ENCODE assay signal across 7 mouse cellular contexts in genomic region chr14:101654526-101654909, GRCm38 (mm10). TPM values are rescaled to one million over a fixed set of nuclear protein-coding genes. Genes with fewer than 3 reads are reported as not detected.
DNase-seq lines count a peak whose midpoint lies in the region; ATAC-seq and TF ChIP-seq lines count a peak whose summit lies in the region.

No protein-coding gene starts in this region.

- 2% methylated on average over 10 of the region's 10 CpGs for WGBS in embryonic facial prominence, embryonic 12.5 days
- WGBS in intestine, postnatal 0 days = 0% methylated on average over 10 of the region's 10 CpGs
- WGBS in midbrain, embryonic 15.5 days = 1% methylated on average over 10 of the region's 10 CpGs

- no peaks in the 10 kb centered on the region for H3K27me3 ChIP-seq in embryonic facial prominence, embryonic 12.5 days
- no peaks in the 10 kb centered on the region for H3K27me3 ChIP-seq in intestine, postnatal 0 days (replicated peaks; ENCODE audit: control insufficient read depth, insufficient read depth, low read length)
- H3K27me3 ChIP-seq in midbrain, embryonic 15.5 days (replicated peaks) = no peaks in the 10 kb centered on the region

- no peak for ATAC-seq in embryonic facial prominence, embryonic 12.5 days (ENCODE audit: insufficient number of reproducible peaks, insufficient read depth, low FRiP score, low TSS enrichment)
- peak; percentile 1; the same call in 1 of the 2 replicates for ATAC-seq in intestine, postnatal 0 days
- no peak for ATAC-seq in midbrain, embryonic 15.5 days (replicated peaks)
- ATAC-seq in activated CD4-positive, CD25-positive, alpha-beta regulatory T cell, adult 4 months = no peak

- H3K4me1 ChIP-seq in embryonic facial prominence, embryonic 12.5 days = peaks cover 2% of the 10 kb centered on the region; the same call in 1 of the 2 replicates
- H3K4me1 ChIP-seq in intestine, postnatal 0 days (replicated peaks; ENCODE audit: control insufficient read depth, insufficient read depth, low read length) = 0 out of 2 replicates have a peak, but pooled peaks cover 2% of the 10 kb centered on the region
- H3K4me1 ChIP-seq in midbrain, embryonic 15.5 days = peaks cover 12% of the 10 kb centered on the region

- H3K9ac ChIP-seq in embryonic facial prominence, embryonic 12.5 days = peak overlapping the region; percentile 77
- peak overlapping the region; percentile 71 for H3K9ac ChIP-seq in intestine, postnatal 0 days (ENCODE audit: low read depth, low read length)
- peak overlapping the region; percentile 95 for H3K9ac ChIP-seq in midbrain, embryonic 15.5 days

- DNase-seq in right cerebral cortex, postnatal 4 days = peak; percentile 6
- no peak for DNase-seq in right cerebral cortex, adult 2 months (ENCODE audit: low spot score in 2 of 2)
- DNase-seq in right cerebral cortex, adult 18-20 months = no peak

- no peaks in the 10 kb centered on the region for H3K36me3 ChIP-seq in embryonic facial prominence, embryonic 12.5 days
- no peaks in the 10 kb centered on the region for H3K36me3 ChIP-seq in intestine, postnatal 0 days (ENCODE audit: control insufficient read depth, insufficient read depth)
- H3K36me3 ChIP-seq in midbrain, embryonic 15.5 days (replicated peaks) = no peaks in the 10 kb centered on the region

- TF ChIP-seq CTCF in intestine, postnatal 0 days (IDR thresholded peaks at IDR 0.05; ENCODE audit: low read depth) = no peak

- H3K4me2 ChIP-seq in embryonic facial prominence, embryonic 12.5 days (replicated peaks) = peak overlapping the region; percentile 71
- peak overlapping the region; percentile 96 for H3K4me2 ChIP-seq in intestine, postnatal 0 days (replicated peaks; ENCODE audit: low read depth)
- peak overlapping the region; percentile 63 for H3K4me2 ChIP-seq in midbrain, embryonic 15.5 days

- H3K9me3 ChIP-seq in embryonic facial prominence, embryonic 12.5 days = no peaks in the 10 kb centered on the region
- no peaks in the 10 kb centered on the region for H3K9me3 ChIP-seq in intestine, postnatal 0 days (ENCODE audit: control insufficient read depth)
- no peaks in the 10 kb centered on the region for H3K9me3 ChIP-seq in midbrain, embryonic 15.5 days

- peak overlapping the region; percentile 86 for H3K4me3 ChIP-seq in embryonic facial prominence, embryonic 12.5 days
- H3K4me3 ChIP-seq in intestine, postnatal 0 days (ENCODE audit: low read depth, low read length) = peak overlapping the region; percentile 99
- H3K4me3 ChIP-seq in midbrain, embryonic 15.5 days = peak overlapping the region; percentile 89

- H3K27ac ChIP-seq in embryonic facial prominence, embryonic 12.5 days = no peak overlapping the region
- H3K27ac ChIP-seq in intestine, postnatal 0 days (ENCODE audit: low read depth, low read length) = no peak overlapping the region
- peak overlapping the region; percentile 85 for H3K27ac ChIP-seq in midbrain, embryonic 15.5 days

RNA-seq across cellular contexts. Expression of gene Uchl3, which starts 0.8 kb away (rescaled TPM):
- polyA plus RNA-seq in embryonic facial prominence, embryonic 12.5 days (2016; fragmentation: Nextera tagmentation; extraction: Ambion mirVana) = 127 and 131 TPM in 2 replicates
- 142 and 143 TPM in 2 replicates for polyA plus RNA-seq in intestine, postnatal 0 days (2015; fragmentation: Nextera tagmentation; extraction: Ambion mirVana)
- polyA plus RNA-seq in midbrain, embryonic 15.5 days (2015; fragmentation: Nextera tagmentation; extraction: Ambion mirVana) = 258 and 269 TPM in 2 replicates
- 10 to 100 TPM; 82.0 to 89.3 TPM for polyA plus RNA-seq in activated CD4-positive, CD25-positive, alpha-beta regulatory T cell, adult 4 months (2017; shearing (Covaris generic))

RNA-seq across cellular contexts. Expression of gene Commd6, which starts 14.0 kb away (rescaled TPM):
- 87.2 and 101 TPM in 2 replicates for polyA plus RNA-seq in embryonic facial prominence, embryonic 12.5 days (2016; fragmentation: Nextera tagmentation; extraction: Ambion mirVana)
- polyA plus RNA-seq in intestine, postnatal 0 days (2015; fragmentation: Nextera tagmentation; extraction: Ambion mirVana) = 186 and 196 TPM in 2 replicates
- 82.9 and 87.5 TPM in 2 replicates for polyA plus RNA-seq in midbrain, embryonic 15.5 days (2015; fragmentation: Nextera tagmentation; extraction: Ambion mirVana)
- 100 to 1,000 TPM; 135 to 146 TPM for polyA plus RNA-seq in activated CD4-positive, CD25-positive, alpha-beta regulatory T cell, adult 4 months (2017; shearing (Covaris generic))

RNA-seq across cellular contexts. Expression of gene Tbc1d4, which starts 45.5 kb away (rescaled TPM):
- 9.4 and 11.1 TPM in 2 replicates for polyA plus RNA-seq in embryonic facial prominence, embryonic 12.5 days (2016; fragmentation: Nextera tagmentation; extraction: Ambion mirVana)
- 4.1 and 4.3 TPM in 2 replicates for polyA plus RNA-seq in intestine, postnatal 0 days (2015; fragmentation: Nextera tagmentation; extraction: Ambion mirVana)
- 8.8 and 9.4 TPM in 2 replicates for polyA plus RNA-seq in midbrain, embryonic 15.5 days (2015; fragmentation: Nextera tagmentation; extraction: Ambion mirVana)
- 100 to 1,000 TPM; 118 to 135 TPM for polyA plus RNA-seq in activated CD4-positive, CD25-positive, alpha-beta regulatory T cell, adult 4 months (2017; shearing (Covaris generic))
